Mouse (Mus musculus): Measurements from ENCODE around the gene Adam3. TPM values are rescaled to one million over a fixed set of nuclear protein-coding genes. Genes with fewer than 3 reads are reported as not detected.

Gene Adam3
- not detected in 2 replicates for polyA plus RNA-seq (2014; fragmentation: Nextera tagmentation; extraction: Ambion mirVana)

DNA sequence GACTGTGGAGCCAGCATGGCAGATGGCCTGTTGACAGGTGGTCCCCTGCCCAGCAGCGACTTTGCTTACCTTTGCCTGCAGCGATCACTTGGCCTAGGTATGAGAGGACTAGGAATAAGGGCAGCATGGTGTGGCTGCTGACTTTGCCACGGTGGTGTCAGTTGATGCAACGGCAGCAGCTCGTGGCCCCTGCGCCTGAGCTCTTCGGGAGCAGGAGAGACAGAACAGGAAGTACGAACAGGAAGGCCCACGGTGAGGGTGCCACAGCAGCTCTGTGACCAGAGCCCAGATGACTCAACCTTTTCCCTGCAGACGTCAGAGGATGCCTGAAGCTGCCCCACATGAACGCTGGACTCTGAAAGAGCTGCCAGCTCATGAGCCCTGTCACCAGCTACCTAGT, at the start of gene Adam3:
TSS of gene Adam3 (minus strand) at position 223 of the 400 bp plus-strand sequence.
- Histone ChIP-seq H3K4me3 (ENCODE audit: low read depth, low read length) (no peak within 1 kb of the TSS), H3K9ac (ENCODE audit: low read depth, low read length) (no peak within 1 kb of the TSS), H3K27ac (ENCODE audit: low read depth, low read length) (no peak within 1 kb of the TSS), H3K27me3 (ENCODE audit: control insufficient read depth, insufficient read depth, low read length) (no peaks in the 10 kb centered on the region), H3K4me1 (ENCODE audit: control insufficient read depth, insufficient read depth, low read length) (no peaks in the 10 kb centered on the region), H3K4me2 (no peak within 1 kb of the TSS), H3K9me3 (replicated peaks; ENCODE audit: control insufficient read depth, low read length) (no peaks in the 10 kb centered on the region), H3K36me3 (ENCODE audit: control insufficient read depth, insufficient read depth, low read length) (no peaks in the 10 kb centered on the region)
- no peak for ATAC-seq (replicated peaks; ENCODE audit: insufficient number of reproducible peaks, low FRiP score, low TSS enrichment)
- WGBS (ENCODE audit: insufficient replicate concordance) = 34% methylated on average over 11 of the region's 11 CpGs

DNA sequence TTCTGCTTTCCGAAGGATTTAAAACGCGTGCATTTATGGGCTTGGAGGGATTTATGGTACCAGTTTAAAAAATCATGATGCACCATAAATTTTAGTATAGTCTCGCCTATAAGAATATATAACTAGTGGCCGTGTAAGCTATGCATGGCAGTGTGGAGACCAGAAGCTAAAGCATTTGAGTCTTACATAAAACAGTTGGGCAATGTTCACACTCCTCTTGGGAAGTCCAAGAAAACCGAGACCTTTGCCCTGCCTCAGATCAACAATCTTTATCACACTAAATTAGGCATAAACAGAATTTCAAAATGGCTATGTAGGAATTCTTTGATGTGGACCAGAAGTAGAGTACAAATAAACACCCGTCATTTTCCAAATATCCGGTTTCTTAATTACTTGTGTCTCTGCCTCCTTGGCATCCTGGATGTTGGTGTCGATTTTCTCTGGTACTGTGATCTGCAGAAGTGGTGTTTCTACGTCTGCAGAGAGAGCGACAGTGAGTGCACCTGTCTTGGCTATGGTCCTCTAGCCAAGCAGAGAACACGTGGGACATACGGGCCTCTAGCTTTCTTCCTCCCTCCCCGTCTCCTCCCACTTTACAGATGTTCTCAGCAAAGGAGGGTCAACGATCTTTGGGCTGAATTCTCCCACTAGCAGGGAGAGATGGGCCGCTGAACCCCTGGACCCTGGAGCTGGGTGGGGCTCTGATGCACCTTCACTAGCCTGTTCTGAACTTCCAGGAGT, 596 bp downstream of the Adam3 start:
- 71% methylated on average over 16 of the region's 16 CpGs for WGBS (ENCODE audit: insufficient replicate concordance)
- no peaks in the 10 kb centered on the region for H3K27me3 ChIP-seq (ENCODE audit: control insufficient read depth, insufficient read depth, low read length)
- H3K9me3 ChIP-seq (replicated peaks; ENCODE audit: control insufficient read depth, low read length) = no peaks in the 10 kb centered on the region
- no peaks in the 10 kb centered on the region for H3K4me1 ChIP-seq (ENCODE audit: control insufficient read depth, insufficient read depth, low read length)
- no peak overlapping the region for H3K9ac ChIP-seq (ENCODE audit: low read depth, low read length)
- H3K27ac ChIP-seq (ENCODE audit: low read depth, low read length) = no peak overlapping the region
- no peak overlapping the region for H3K4me2 ChIP-seq
- no peak overlapping the region for H3K4me3 ChIP-seq (ENCODE audit: low read depth, low read length)
- no peak for ATAC-seq (replicated peaks; ENCODE audit: insufficient number of reproducible peaks, low FRiP score, low TSS enrichment)
- no peaks in the 10 kb centered on the region for H3K36me3 ChIP-seq (ENCODE audit: control insufficient read depth, insufficient read depth, low read length)

Other genes with a start within 250 kb of the Adam3 start
- gene Adam5, start 98.5 kb upstream of the Adam3 start, polyA plus RNA-seq (2014; fragmentation: Nextera tagmentation; extraction: Ambion mirVana) = 0.18 and 0.31 TPM in 2 replicates

Measured in heart, embryonic 11.5 days (tissue).